Mouse (Mus musculus) CD4-positive, CD25-positive, alpha-beta regulatory T cell, adult 2 months (primary cell): Measurements from ENCODE around the gene Iqschfp.

Source experiments
- DNase-seq: peaks from one replicate; pipeline ENCODE4 v3.0.0-alpha.2; 2012; ENCODE audit warnings: low read depth, low spot score

The Iqschfp gene

DNA sequence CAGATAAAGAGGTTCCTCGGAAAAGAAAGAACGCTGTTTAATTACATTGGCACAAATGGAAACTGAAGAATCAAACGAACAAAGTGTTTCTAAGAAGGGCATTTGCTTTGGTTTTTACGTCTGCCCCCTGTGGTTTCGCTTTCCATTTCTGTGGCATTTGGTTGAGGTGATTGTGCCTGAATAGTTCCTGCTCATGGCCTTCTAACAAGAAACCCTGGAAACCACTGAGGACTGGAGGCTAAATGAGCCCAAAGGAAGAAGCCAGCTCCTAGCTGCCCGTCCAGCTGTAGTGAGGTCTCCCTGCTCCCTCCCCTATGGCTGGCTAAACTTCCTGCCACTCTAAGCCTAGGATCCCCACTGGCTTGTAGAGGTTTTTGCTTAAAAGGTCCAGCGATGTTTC, 745.9 kb downstream of the Iqschfp start:
- peak; percentile 59 for DNase-seq

DNA sequence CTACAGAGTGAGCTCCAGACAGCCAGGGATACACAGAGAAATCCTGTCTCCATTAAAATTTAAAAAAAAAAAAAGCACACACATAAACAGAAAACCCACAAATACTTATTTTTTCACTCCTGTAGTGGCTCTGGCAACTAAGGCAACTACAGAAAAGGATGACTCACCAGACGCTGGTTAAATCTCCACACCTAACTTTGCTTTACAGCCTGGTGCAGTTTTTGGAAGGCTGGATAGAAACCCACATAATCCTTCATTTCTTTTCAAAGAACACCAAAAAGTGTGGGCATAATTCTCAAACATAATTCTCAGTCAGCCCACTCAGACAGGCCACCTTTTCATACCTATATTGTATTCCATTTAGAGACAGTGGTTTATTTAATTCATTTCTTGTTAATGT, 746.7 kb downstream of the Iqschfp start:
- DNase-seq, result no peak

DNA sequence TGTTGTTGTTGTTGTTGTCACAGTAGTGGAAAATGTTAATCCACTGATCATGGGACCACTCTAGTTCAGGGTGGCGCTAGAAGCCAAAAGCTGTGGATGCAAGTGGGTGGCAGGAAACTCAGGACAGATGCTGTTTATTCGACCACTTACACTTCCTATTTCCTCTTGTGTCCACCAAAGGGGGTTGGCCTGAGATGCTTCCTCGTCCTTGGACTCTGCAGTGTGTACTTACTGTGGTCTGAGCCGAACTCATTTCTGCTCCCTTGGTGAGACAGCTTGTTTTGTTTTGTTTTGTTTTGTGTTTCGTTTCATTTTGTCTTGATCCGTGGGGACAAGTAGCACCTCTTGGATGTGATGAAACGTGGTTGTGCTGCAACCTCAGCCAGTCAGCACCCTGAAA, 750.9 kb downstream of the Iqschfp start:
- DNase-seq, result no peak

DNA sequence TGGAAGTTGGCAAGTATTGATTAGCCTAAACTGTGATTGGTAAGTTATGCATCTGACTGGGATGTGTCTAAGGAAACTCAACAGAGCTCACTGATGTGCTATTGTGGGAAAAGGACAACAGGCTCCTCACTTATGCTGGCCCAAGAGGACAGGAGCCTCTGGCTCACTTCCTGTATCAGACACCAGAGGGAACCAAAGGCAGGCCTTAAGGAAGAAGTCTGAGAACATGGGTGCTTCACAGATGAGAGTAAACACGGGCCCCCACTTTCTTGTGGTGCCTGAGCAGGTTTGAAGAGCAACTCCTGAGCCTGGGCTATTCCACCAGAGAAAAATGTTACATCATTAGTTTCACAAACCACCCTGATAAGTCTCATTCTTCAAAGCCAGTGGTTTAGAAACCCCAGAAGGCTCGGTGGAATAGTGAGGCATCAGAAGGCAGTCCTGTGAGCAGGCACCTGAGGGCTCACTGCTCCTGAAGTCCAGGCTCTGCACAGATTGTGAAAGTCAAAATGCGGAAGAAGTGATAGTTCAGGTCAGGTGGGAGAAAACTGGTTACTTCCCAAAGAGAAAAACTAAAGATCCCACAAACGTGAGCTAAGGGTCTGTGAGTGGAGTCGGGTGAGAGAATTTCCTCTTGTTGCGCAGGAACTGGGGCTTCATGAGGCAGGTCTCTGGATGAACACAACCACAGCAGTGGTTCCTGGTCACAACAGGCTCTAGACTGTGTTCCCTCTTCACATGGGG, 754.5 kb downstream of the Iqschfp start:
- DNase-seq, result peak; percentile 62

DNA sequence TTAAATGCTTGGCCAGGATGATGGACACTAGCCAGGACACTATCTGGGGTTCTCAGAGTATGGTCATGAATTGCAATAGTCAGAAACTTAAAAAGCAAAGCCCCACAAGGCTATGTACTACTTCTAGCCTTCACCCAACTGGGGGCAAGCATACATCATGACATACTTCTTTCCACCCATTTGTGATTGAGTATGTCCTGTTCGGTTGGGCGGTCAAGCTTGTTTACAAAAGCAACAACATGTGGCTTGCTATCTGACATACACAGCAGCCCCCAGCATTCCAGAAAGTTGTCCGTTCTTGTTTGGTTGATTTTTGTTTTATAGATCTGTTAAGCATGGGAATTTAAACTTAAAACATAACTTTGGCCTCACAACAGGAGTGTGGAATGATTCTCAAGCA, 755.2 kb downstream of the Iqschfp start:
- no peak for DNase-seq

DNA sequence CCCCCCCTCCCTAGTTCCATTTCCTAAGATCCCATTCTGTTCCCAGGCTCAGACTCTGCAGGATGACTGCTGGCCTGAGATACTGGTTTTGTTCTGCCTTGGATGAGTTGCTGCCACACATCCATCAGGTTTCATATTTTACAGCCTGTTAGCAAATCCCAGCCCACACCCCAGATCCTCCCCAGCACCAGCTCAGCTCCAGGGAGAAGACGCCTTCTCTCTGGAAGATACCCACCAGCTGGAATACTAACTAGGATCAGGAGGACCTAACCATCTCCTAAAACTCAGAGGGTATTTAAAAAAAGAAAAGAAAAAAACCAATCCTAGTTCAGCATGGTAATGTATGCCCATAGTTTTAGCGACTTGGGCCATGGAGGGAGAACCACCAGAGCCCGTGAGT, 758.2 kb downstream of the Iqschfp start:
- no peak for DNase-seq

DNA sequence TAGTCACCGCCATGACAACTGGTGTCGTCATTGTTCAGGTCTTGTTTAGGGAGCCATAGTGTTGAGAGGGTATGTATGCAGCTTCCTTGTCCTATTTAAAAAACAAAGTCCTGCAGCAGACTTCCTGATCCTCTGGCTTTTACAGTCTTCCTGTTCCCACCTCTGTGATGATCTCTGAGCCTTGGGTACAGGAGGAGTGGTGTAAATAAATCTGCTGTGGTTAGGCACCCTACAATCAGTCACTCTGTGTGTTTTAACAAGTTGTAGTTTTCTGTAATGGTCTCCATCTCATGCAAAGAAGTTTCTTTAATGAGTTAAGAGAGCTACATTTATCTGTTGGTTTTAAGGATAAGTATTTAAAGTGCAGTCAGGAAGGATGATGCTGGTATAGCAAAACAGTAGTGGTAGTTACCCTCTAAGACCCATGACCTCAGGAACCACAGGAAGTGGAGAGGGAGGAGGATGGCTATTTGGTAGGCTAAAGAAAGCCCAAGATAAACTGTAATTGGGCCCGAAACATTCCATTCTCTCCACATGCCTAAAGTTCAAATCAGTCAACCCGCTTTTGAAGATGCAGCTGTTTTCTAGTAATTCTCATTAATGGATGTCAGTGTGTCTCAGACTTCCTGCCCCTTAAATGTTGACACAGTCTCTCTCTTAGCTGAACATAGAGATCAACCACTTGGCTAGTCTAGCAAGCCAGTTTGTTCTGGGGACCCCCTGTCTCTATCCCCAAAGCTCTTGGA, 764.7 kb downstream of the Iqschfp start:
- no peak for DNase-seq

DNA sequence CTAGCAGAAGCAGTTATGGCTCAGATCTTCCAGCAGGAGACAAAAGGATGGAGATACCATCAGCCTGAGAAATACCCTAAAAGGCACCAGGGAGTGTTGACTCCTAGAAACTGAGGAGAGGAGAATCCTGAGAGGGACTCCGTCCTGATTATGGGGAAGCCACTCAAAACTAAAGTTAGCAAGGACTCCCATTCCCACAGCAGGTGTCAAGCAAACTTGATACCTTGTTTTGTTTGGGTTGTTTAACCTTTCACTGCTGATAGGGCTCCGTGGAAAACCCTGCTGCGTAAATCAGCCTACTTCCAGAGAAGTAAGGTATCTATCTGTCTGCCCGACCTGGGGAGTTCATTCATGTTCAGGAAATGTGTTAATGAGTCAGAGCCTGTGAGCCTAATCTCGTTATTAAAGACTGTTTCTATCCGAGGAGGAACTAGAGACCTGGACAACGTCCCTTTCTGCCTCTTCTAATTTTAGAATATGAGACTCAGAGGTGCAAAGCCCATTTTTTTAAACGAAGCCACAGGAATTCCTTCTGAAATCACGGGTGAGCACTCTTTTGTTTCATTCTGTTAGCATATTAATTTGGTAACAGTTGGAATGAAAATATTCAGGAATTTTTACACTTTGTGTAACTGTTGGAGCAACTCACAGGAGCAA, 765.7 kb downstream of the Iqschfp start:
- no peak for DNase-seq

DNA sequence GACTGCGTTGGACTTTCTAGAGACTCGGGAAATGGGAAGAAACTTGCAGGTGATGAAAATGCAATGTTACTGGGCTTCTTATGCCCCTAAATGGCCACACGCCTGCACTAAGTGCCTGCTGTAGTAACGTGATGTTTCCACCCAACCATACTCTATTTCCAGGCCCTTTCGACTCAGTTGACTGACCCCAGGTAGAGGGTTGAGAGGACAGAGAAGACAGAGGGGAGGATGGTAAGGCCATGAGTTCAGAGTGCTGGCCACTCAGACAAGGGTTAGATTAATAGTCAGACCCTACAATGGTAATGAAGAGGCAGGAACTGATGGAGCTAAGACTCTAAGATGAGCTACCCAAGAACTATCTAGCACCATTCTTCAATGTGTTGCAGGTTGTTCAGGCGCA, 768.0 kb downstream of the Iqschfp start:
- no peak for DNase-seq

DNA sequence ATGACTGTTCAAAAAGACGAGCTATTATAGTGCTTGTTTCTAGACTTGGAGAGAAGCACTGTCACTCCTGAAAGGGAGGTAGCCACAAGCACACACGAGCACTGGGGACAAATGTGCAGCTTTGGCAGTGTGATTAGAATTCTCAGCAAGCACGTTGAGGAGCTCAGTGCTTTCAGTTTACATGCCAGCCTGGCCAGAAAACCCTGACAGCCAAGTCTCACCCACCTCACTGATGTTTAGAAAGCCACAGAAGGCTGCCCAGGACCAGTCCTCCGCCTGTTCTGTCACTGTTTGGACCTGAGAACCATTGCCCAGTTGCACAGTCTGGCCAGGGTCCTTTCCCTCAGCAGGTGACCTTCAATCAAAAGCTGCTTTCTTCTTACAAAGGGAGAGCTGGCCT, 768.5 kb downstream of the Iqschfp start:
- DNase-seq, result no peak

DNA sequence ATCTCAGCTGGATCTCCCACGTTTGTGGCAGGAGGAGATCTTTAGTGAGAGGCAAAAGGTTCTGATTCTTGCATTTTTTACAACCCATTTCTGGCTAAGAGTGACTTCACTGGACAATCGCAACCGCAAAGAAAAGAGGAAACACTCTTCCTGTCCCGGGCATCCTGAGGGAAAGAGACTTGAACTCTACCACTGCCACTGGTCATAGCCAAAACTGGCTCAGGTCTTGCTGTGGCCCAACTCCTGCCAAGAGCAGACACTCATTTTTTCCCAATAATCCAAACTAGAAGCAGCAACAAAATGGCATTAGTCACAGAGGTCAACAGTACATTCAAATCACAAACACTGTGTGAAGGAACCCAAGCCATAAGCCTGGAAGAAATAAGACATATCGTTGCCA, 770.4 kb downstream of the Iqschfp start:
- DNase-seq, result no peak

DNA sequence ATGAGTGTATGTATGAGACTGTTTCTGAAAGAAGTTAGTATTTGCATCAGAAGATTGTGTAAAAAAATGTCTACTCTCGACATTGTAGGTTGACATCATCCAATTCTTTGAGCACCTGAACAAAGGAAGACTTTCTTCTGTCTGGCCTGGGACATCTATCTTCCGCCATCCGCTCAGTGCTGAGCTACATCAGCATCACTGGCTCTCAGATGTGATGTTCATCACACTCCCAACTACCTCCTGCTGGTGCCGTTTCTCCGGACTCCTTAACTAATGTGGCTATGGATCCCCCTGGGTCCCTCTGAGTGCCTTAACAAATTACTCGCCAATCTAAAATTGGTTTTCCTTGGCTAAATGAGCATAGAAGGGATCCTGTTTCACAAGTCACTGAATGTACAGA, 772.3 kb downstream of the Iqschfp start:
- DNase-seq, result no peak

DNA sequence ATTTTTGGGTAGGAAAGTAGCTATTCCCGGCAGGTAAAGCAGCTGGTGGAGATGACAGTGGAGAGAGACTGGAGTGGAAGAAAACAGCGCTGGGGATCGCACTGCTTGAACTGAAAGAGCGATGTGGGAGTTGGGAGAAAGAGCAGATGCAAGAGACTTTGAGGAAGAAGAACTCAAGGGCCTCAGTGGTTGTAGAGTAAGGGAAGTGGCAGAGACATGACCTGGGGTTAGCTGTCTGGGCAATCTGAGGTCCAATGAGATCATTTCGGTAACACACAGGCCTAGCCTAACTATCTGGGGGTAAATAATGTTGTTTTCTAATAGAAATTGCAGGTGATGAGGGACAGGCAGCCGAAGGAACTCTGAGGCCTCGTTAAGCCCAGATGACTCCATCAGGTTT, 774.3 kb downstream of the Iqschfp start:
- no peak for DNase-seq

DNA sequence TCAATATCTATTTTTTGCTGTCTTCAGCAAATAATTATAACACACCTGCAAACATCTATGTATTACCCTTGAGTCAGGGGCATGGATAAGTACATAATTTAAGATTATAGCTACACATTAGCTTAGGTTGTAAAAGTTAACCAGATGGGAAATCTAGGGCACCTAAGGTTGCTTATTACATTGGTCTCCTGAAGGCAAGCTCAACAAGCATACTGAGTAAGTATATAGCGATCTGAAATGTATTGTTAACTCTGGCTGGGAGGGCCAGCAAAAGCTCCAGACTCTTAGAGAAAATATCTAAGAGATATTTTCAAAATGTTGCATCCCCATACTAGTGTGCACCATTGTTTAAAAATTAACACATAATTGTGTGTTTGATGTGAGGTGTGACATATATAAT, 775.8 kb downstream of the Iqschfp start:
- DNase-seq, result no peak

DNA sequence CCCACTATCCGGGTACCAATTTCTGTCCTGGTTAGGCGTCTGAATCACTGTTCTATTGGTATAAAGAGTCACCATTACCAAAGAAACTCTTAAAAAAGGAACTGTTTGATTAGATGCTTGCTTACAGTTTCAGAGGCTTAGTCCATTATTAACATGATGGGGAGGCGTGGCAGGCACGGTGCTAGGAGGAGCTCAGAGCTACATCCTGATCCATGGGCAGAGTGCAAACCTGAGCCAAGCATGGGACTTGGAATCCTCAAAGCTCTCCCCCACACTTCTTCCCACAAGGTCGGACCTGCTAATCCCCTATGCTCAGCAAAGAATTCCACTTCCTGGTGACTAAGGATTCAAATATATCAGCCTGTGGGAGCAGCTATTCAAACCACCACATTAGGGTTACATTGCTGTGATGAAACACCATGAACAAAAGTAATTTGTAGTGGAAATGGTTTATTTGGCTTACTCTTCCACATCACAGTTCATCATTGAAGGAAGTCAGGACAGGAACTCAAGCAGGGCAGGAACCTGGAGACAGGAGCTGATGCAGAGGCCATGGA, 777.5 kb downstream of the Iqschfp start:
- DNase-seq, result no peak

DNA sequence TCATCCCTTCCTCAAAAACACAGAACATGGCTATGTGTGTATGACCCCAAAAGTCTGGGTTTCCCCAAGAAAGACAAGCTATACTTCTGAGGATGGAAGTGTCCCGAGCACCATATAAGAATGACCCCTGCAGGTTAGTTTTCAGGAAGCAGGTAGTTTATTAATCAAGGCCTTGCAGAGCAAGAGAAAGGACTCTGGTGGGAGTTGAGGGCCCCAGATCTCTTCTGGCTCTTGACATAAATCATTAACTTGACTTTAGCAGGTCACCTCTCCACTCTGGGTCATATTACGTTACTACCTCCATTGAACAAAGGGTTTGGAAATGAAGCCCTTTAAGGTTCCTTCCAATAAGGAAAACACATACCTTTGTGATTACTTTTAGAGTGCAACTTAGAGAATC, 782.7 kb downstream of the Iqschfp start:
- no peak for DNase-seq

DNA sequence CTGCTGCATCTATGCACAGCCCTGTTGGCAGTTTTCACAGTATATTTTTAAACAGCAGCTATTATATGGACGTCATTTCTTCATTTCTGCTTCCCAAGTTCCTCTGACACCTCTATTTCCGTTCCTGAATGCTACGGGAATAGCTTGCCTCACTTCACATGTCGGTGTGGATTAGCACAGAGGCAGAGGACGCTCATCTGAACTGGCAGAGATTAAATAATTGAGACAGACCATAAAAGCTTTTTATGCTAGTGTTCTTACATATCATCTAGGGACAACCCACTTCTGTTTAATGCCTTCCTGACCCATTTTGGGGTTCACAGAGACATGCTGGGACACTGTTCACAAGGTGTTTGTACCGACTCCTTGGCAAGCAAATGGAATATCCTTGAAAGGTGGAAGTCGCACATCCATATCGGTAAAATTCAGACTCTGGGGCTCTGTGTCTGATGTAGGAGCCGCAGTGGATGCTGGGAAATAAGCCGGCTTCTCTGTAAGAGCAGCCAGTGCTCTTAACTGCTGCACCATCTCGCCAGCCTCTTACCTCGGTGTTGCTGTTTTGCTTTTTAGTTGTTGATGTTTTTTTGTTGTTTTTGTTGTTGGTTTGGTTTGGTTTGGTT, 783.3 kb downstream of the Iqschfp start:
- no peak for DNase-seq
